Comparison of ENCODE assay signal across 16 mouse cellular contexts in genomic region chr12:106477731-106478130, GRCm38 (mm10).
DNase-seq lines count a peak whose midpoint lies in the region; ATAC-seq and TF ChIP-seq lines count a peak whose summit lies in the region.
"Had no signal": no experiment of that assay in that cellular context is flagged by ENCODE, and none has a peak within 500 bp of the region (broad histone marks: within the 10 kb centered on the region; RNA-seq: fewer than 3 reads in every experiment).

No protein-coding gene starts in this region.

- no peak for DNase-seq in neural tube, embryonic 11.5 days (ENCODE audit: low spot score)
- DNase-seq in neural tube, embryonic 10.5 days (ENCODE audit: extremely low spot score, low spot score): no peak
- no peak for DNase-seq in embryo, embryonic 10 days (ENCODE audit: low spot score)
- no peak for DNase-seq in heart, adult 11 months
- DNase-seq: gastrocnemius, postnatal 10 days; heart, postnatal 4 days; kidney, adult 8-10 months; lung, postnatal 36 days; spleen, adult 18-20 months; thymus, postnatal 36 days had no signal

- H3K9me3 ChIP-seq in neural tube, embryonic 11.5 days (ENCODE audit: control insufficient read depth, low read length): no peaks in the 10 kb centered on the region
- H3K9me3 ChIP-seq in forebrain, embryonic 16.5 days (ENCODE audit: control insufficient read depth, low read length): no peaks in the 10 kb centered on the region
- no peaks in the 10 kb centered on the region for H3K9me3 ChIP-seq in midbrain, embryonic 13.5 days
- H3K9me3 ChIP-seq in kidney, embryonic 16.5 days (ENCODE audit: low read length): no peaks in the 10 kb centered on the region

- 12% methylated on average over 4 of the region's 4 CpGs for WGBS in neural tube, embryonic 11.5 days
- WGBS in forebrain, embryonic 16.5 days: 17% methylated on average over 4 of the region's 4 CpGs
- 16% methylated on average over 4 of the region's 4 CpGs for WGBS in midbrain, embryonic 13.5 days
- WGBS in olfactory bulb, adult 2 months: 36% methylated on average over 4 of the region's 4 CpGs
- 26% methylated on average over 4 of the region's 4 CpGs for WGBS in kidney, embryonic 16.5 days

- peak overlapping the region; percentile 56; the same call in 1 of the 2 replicates for H3K4me2 ChIP-seq in neural tube, embryonic 11.5 days (ENCODE audit: low read depth)
- H3K4me2 ChIP-seq in forebrain, embryonic 16.5 days (ENCODE audit: low read length): peak overlapping the region; percentile 22; the same call in 1 of the 2 replicates
- H3K4me2 ChIP-seq in midbrain, embryonic 13.5 days (replicated peaks): peak overlapping the region; percentile 59
- no peak overlapping the region for H3K4me2 ChIP-seq in kidney, embryonic 16.5 days (replicated peaks; ENCODE audit: low read depth, low read length)

- 0 out of 2 replicates have a peak, but pooled peaks cover 8% of the 10 kb centered on the region for H3K27me3 ChIP-seq in neural tube, embryonic 11.5 days (ENCODE audit: control insufficient read depth, insufficient read depth, low read length)
- H3K27me3 ChIP-seq in forebrain, embryonic 16.5 days (replicated peaks; ENCODE audit: control insufficient read depth, insufficient read depth, low read length): no peaks in the 10 kb centered on the region
- peaks cover 12% of the 10 kb centered on the region for H3K27me3 ChIP-seq in midbrain, embryonic 13.5 days
- H3K27me3 ChIP-seq in kidney, embryonic 16.5 days (ENCODE audit: insufficient read depth, low read length): peaks cover 69% of the 10 kb centered on the region

- no peak for TF ChIP-seq POLR2A in olfactory bulb, adult 2 months (IDR thresholded peaks at IDR 0.05; ENCODE audit: insufficient read depth, low read depth, low read length)

- no peak for TF ChIP-seq CTCF in olfactory bulb, adult 2 months (IDR thresholded peaks at IDR 0.05; ENCODE audit: insufficient read depth, low read depth, low read length)

- no peaks in the 10 kb centered on the region for H3K36me3 ChIP-seq in neural tube, embryonic 11.5 days (ENCODE audit: control insufficient read depth, insufficient read depth, low read length)
- no peaks in the 10 kb centered on the region for H3K36me3 ChIP-seq in forebrain, embryonic 16.5 days (ENCODE audit: control insufficient read depth, insufficient read depth)
- no peaks in the 10 kb centered on the region for H3K36me3 ChIP-seq in midbrain, embryonic 13.5 days
- H3K36me3 ChIP-seq in kidney, embryonic 16.5 days (ENCODE audit: insufficient read depth, low read length): no peaks in the 10 kb centered on the region

- H3K4me1 ChIP-seq in neural tube, embryonic 11.5 days (ENCODE audit: control insufficient read depth, insufficient read depth, low read length): peaks cover 20% of the 10 kb centered on the region
- H3K4me1 ChIP-seq in forebrain, embryonic 16.5 days (replicated peaks; ENCODE audit: control insufficient read depth, insufficient read depth, low read length): peaks cover 61% of the 10 kb centered on the region
- peaks cover 71% of the 10 kb centered on the region for H3K4me1 ChIP-seq in midbrain, embryonic 13.5 days (replicated peaks)
- peaks cover 14% of the 10 kb centered on the region for H3K4me1 ChIP-seq in olfactory bulb, adult 2 months (ENCODE audit: control insufficient read depth, insufficient read depth, low read length)
- H3K4me1 ChIP-seq in kidney, embryonic 16.5 days (ENCODE audit: insufficient read depth, low read length): peaks cover 12% of the 10 kb centered on the region

- H3K4me3 ChIP-seq in neural tube, embryonic 11.5 days (ENCODE audit: low read depth, low read length): no peak overlapping the region
- no peak overlapping the region; the same call in 1 of the 2 replicates for H3K4me3 ChIP-seq in forebrain, embryonic 16.5 days (replicated peaks; ENCODE audit: low read length)
- peak overlapping the region; percentile 30 for H3K4me3 ChIP-seq in midbrain, embryonic 13.5 days (replicated peaks)
- peak overlapping the region; percentile 42; the same call in 1 of the 2 replicates for H3K4me3 ChIP-seq in olfactory bulb, adult 2 months (ENCODE audit: insufficient read depth, low read depth, low read length)
- no peak overlapping the region for H3K4me3 ChIP-seq in kidney, embryonic 16.5 days (ENCODE audit: low read length)

- ATAC-seq in neural tube, embryonic 11.5 days (ENCODE audit: insufficient read depth, low FRiP score, low TSS enrichment): no peak
- ATAC-seq in forebrain, embryonic 16.5 days: no peak
- no peak for ATAC-seq in midbrain, embryonic 13.5 days
- no peak for ATAC-seq in kidney, embryonic 16.5 days (ENCODE audit: low FRiP score, low TSS enrichment)

- H3K9ac ChIP-seq in neural tube, embryonic 11.5 days (ENCODE audit: low read length): no peak overlapping the region
- H3K9ac ChIP-seq in forebrain, embryonic 16.5 days (replicated peaks; ENCODE audit: low read depth, low read length): no peak overlapping the region
- no peak overlapping the region; the same call in 1 of the 2 replicates for H3K9ac ChIP-seq in midbrain, embryonic 13.5 days (replicated peaks)
- no peak overlapping the region for H3K9ac ChIP-seq in kidney, embryonic 16.5 days (replicated peaks; ENCODE audit: low read length)
- H3K9ac ChIP-seq: liver, embryonic 14.5 days had no signal

- H3K27ac ChIP-seq in neural tube, embryonic 11.5 days (ENCODE audit: low read depth, low read length): no peak overlapping the region
- H3K27ac ChIP-seq in forebrain, embryonic 16.5 days (ENCODE audit: low read length): peak overlapping the region; percentile 93
- H3K27ac ChIP-seq in midbrain, embryonic 13.5 days: no peak overlapping the region
- peak overlapping the region; percentile 69 for H3K27ac ChIP-seq in olfactory bulb, adult 2 months (ENCODE audit: insufficient read depth, low read depth, low read length)
- H3K27ac ChIP-seq in kidney, embryonic 16.5 days (ENCODE audit: low read length): no peak overlapping the region
- H3K27ac ChIP-seq: liver, embryonic 14.5 days; stomach, postnatal 0 days had no signal

Comparison
In these comparisons a context has a peak if more than half of its experiments do, and no peak if none do; other contexts are left out.
1. H3K27ac ChIP-seq: peak in forebrain, embryonic 16.5 days (single experiment) and olfactory bulb, adult 2 months (single experiment); none in neural tube, embryonic 11.5 days (single experiment), midbrain, embryonic 13.5 days (single experiment) and kidney, embryonic 16.5 days (single experiment).
2. H3K4me3 ChIP-seq: peak in midbrain, embryonic 13.5 days (single experiment) and olfactory bulb, adult 2 months (single experiment); none in neural tube, embryonic 11.5 days (single experiment), forebrain, embryonic 16.5 days (single experiment) and kidney, embryonic 16.5 days (single experiment).